Mouse (Mus musculus) CH12.LX (cell line): Measurements from ENCODE around the gene Pcbd2. TPM values are rescaled to one million over a fixed set of nuclear protein-coding genes. Genes with fewer than 3 reads are reported as not detected.

Source experiments
- DNase-seq: peaks from one replicate; pipeline ENCODE4 v3.0.0-alpha.2; 2013; ENCODE audit errors: extremely low read depth
- H3K27ac ChIP-seq: 2 replicates; pipeline ENCODE4 v1.5.1; 2012; ENCODE audit warnings: low read depth, mild to moderate bottlenecking, control low read depth, moderate library complexity; ENCODE audit not compliant: insufficient read depth
- H3K27me3 ChIP-seq: replicated peaks from 2 replicates; pipeline ENCODE3; 2012; ENCODE audit warnings: inconsistent platforms
- H3K36me3 ChIP-seq, 2 experiments: replicated peaks in 1 of 2; 2 replicates each; pipeline versions ENCODE3 to v1.6.1; 2012; ENCODE audit warnings: inconsistent platforms in 1 of 2, low read length in 1 of 2, mild to moderate bottlenecking in 1 of 2, mixed read lengths in 1 of 2, moderate library complexity in 1 of 2; ENCODE audit not compliant: control insufficient read depth in 1 of 2, insufficient read depth in 1 of 2
- H3K4me1 ChIP-seq, 2 experiments: 2 replicates each; pipeline ENCODE4 v1.6.1; 2012; ENCODE audit warnings: inconsistent platforms in 1 of 2, moderate library complexity in 1 of 2; ENCODE audit not compliant: insufficient read depth in 2 of 2, control insufficient read depth in 1 of 2
- H3K4me2 ChIP-seq: 2 replicates; pipeline ENCODE4 v1.6.1; 2012; ENCODE audit warnings: low read depth, mild to moderate bottlenecking, control low read depth; ENCODE audit not compliant: poor library complexity, insufficient read depth, severe bottlenecking
- H3K4me3 ChIP-seq, 3 experiments: fragments of 150-350 bp in 1 of 3; sonication (generic) in 1 of 3; replicated peaks in 1 of 3; 2 replicates each; pipeline versions ENCODE3 to v1.5.1; 2011 to 2012; ENCODE audit warnings: low read depth in 2 of 3, low read length in 2 of 3, mild to moderate bottlenecking in 2 of 3, moderate library complexity in 2 of 3, control low read depth in 1 of 3, improper control_type of control experiment in 1 of 3, inconsistent platforms in 1 of 3, mixed read lengths in 1 of 3; ENCODE audit not compliant: poor library complexity in 1 of 3
- H3K79me2 ChIP-seq: replicated peaks from 2 replicates; pipeline ENCODE4 v1.6.1; 2012; ENCODE audit warnings: mild to moderate bottlenecking, moderate library complexity; ENCODE audit not compliant: control insufficient read depth, poor library complexity, insufficient read depth, severe bottlenecking; ENCODE audit errors: extremely low read depth
- H3K9ac ChIP-seq: 2 replicates; pipeline ENCODE4 v1.6.1; 2012; ENCODE audit warnings: low read depth, mild to moderate bottlenecking, control low read depth, moderate library complexity; ENCODE audit not compliant: insufficient read depth
- H3K9me3 ChIP-seq: replicated peaks from 2 replicates; pipeline ENCODE3; 2012; ENCODE audit warnings: low read length, inconsistent platforms, mixed read lengths
- BHLHE40 ChIP-seq: IDR thresholded peaks from 2 replicates; pipeline ENCODE4 v1.6.1; 2011; ENCODE audit warnings: mild to moderate bottlenecking, low read depth, low read length, improper control_type of control experiment
- E2F4 ChIP-seq: IDR thresholded peaks from 2 replicates; pipeline ENCODE4 v1.6.1; 2011; ENCODE audit warnings: low read depth, low read length, improper control_type of control experiment; ENCODE audit not compliant: insufficient replicate concordance
- EP300 ChIP-seq: IDR thresholded peaks from 2 replicates; pipeline ENCODE4 v1.6.1; 2011; ENCODE audit warnings: low read length, improper control_type of control experiment
- HCFC1 ChIP-seq: IDR thresholded peaks from 2 replicates; pipeline ENCODE4 v1.6.1; 2012; ENCODE audit warnings: low read depth, mild to moderate bottlenecking, inconsistent platforms, low read length, improper control_type of control experiment
- IRF4 ChIP-seq: IDR thresholded peaks from 2 replicates; pipeline ENCODE4 v1.6.1; 2014; ENCODE audit warnings: low read depth, mild to moderate bottlenecking, inconsistent platforms, low read length, improper control_type of control experiment
- JUND ChIP-seq: conservative IDR thresholded peaks from 2 replicates; pipeline ENCODE4 v1.6.1; 2011; ENCODE audit warnings: low read depth, low read length, improper control_type of control experiment
- MAX ChIP-seq: IDR thresholded peaks from 2 replicates; pipeline ENCODE4 v1.6.1; 2011; ENCODE audit warnings: low read length, improper control_type of control experiment
- MEF2A ChIP-seq: IDR thresholded peaks from 2 replicates; pipeline ENCODE4 v1.6.1; 2014; ENCODE audit warnings: low read depth, mild to moderate bottlenecking, inconsistent platforms, low read length, improper control_type of control experiment, borderline replicate concordance
- MYC ChIP-seq: IDR thresholded peaks from 2 replicates; pipeline ENCODE4 v1.6.1; 2011; ENCODE audit warnings: low read depth, mild to moderate bottlenecking, improper control_type of control experiment, low read length
- NELFE ChIP-seq: IDR thresholded peaks from 2 replicates; pipeline ENCODE4 v1.6.1; 2011; ENCODE audit warnings: low read depth, low read length, improper control_type of control experiment
- POLR2A ChIP-seq: IDR thresholded peaks from 2 replicates; pipeline ENCODE4 v1.6.1; 2011; ENCODE audit warnings: low read depth, mild to moderate bottlenecking, improper control_type of control experiment, low read length
- RCOR1 ChIP-seq: conservative IDR thresholded peaks from 2 replicates; pipeline ENCODE4 v1.6.1; 2012; ENCODE audit warnings: low read depth, mild to moderate bottlenecking, inconsistent platforms, low read length, improper control_type of control experiment
- UBTF ChIP-seq: IDR thresholded peaks from 2 replicates; pipeline ENCODE4 v1.6.1; 2012; ENCODE audit warnings: low read depth, mild to moderate bottlenecking, inconsistent platforms, low read length, improper control_type of control experiment, moderate library complexity
- USF1 ChIP-seq: IDR thresholded peaks from 2 replicates; pipeline ENCODE4 v1.6.1; 2014; ENCODE audit warnings: low read depth, mild to moderate bottlenecking, inconsistent platforms, low read length, improper control_type of control experiment
- ZNF384 ChIP-seq: IDR thresholded peaks from 2 replicates; pipeline ENCODE4 v1.6.1; 2012; ENCODE audit warnings: low read depth, low read length, improper control_type of control experiment, inconsistent platforms
- dilution Hi-C: fragments of 300-500 bp; cut with MboI; formaldehyde crosslinking; loops from 2 replicates; pipeline ENCODE4 v1.14.3; 2020; ENCODE audit warnings: low sequenced_read_pairs; ENCODE audit not compliant: extremely low pct_unique_long_range_greater_than_20kb, extremely low pct_ligation_motif_present
- in situ Hi-C: fragments of 300-500 bp; cut with MboI; formaldehyde crosslinking; loops from 3 replicates; pipeline ENCODE4 v1.14.3; 2019; ENCODE audit warnings: low sequenced_read_pairs, low pct_ligation_motif_present, low pct_unique_long_range_greater_than_20kb, mixed read lengths
- polyA plus RNA-seq: library from polyadenylated mRNA; unstranded; fragments of >175 nt; gene quantifications from 2 replicates; pipeline ENCODE4 v1.2.1, GENCODE M21; 2012; ENCODE audit warnings: low read depth; ENCODE audit not compliant: insufficient read length
- total RNA-seq, 2 experiments: library from RNA; depleted of rRNA; stranded (reverse); fragments of 300-350 nt in 1 of 2; fragments of >200 nt in 1 of 2; gene quantifications; 2 replicates each; pipeline ENCODE4 v1.2.3; 2012 to 2014

The Pcbd2 gene
- total and polyA plus RNA-seq, 3 experiments, result 20.6 to 44.9 (median 32.1) TPM

DNA sequence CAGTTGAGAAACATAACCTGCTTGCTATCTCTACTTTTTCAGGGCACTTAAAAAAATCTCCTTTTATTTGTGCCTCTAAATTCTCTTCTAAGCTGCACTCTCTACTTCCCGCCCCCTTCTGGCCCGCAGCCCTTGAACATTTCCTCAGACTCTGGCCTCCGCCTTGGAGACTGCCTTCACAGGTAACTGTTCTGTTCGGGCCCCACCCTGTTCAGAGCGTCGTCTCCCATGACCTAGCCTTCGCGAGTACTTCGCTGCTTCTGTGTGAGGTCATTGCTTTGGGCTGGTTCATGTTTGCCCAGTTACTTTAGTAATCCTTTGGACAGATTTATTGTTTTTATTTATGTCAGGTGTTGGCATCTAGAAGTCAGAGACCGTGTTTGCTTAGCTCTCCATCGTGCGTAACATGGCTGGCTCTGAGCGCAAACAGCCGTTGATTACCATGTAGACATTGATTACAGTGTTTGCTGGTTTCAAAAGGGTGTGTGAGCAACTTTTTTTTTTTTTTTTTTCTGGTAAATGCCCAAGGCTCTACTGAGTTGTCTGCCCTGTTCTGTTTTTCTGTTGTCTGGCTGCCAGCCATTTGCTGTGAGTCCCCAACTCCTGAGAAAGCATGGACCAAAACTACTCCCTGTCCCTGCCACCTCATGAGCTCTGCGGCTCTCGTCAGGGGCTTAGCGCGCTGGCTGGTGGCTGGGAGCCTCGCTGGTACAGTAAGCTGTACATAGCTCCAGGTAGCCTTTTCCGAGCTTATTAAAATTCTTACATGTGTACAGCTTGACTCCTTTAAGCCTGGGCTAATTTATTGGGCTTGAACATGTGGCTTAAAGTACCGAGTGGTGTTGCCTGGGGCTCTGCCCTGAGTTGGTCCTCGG lies 6.7 kb downstream of the Pcbd2 start:
- H3K36me3 ChIP-seq, result peaks cover 3 to 38% of the 10 kb centered on the region in 2 experiments
- dilution Hi-C loops (no loop called here), in situ Hi-C loops (no loop called here)
- no peak overlapping the region for H3K27ac ChIP-seq
- no peaks in the 10 kb centered on the region for H3K9me3 ChIP-seq
- H3K9ac ChIP-seq, result no peak overlapping the region
- TF ChIP-seq MYC, result no peak
- TF ChIP-seq E2F4, result no peak
- no peak for TF ChIP-seq UBTF
- TF ChIP-seq MAX, result no peak
- TF ChIP-seq MEF2A, result no peak
- no peak for TF ChIP-seq POLR2A
- no peak for TF ChIP-seq IRF4
- TF ChIP-seq ZNF384, result no peak
- TF ChIP-seq HCFC1, result no peak
- no peak for TF ChIP-seq BHLHE40
- no peaks in the 10 kb centered on the region for H3K79me2 ChIP-seq
- H3K4me1 ChIP-seq, result peaks cover 0 to 5% of the 10 kb centered on the region in 2 experiments; a peak in 1 of 4 replicates
- no peak overlapping the region for H3K4me3 ChIP-seq
- no peaks in the 10 kb centered on the region for H3K27me3 ChIP-seq
- DNase-seq, result no peak
- H3K4me2 ChIP-seq, result no peak overlapping the region

DNA sequence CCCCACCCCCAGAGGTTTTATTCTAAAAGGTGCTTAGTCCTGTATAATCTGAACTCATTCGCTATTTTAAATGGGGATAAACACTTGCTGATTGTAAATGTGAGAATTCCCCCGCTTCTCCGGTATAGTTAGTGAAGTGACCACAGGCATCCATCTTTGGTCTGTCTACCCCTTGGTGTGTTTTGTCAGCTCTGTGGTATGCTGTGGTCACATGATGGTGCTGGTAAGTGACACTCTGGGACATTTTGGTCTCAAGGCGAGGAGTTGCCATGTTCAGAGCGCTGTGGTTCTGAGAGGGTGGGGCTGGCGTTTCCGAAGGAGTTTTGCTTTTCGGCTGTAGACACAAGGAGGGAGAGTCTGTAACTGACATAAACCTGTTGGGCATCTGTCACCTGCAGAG lies 10.7 kb downstream of the Pcbd2 start:
- Histone ChIP-seq H3K9ac (no peak overlapping the region), H3K4me3 (no peak overlapping the region), H3K9me3 (peaks cover 3% of the 10 kb centered on the region), H3K79me2 (no peaks in the 10 kb centered on the region), H3K4me1 (no peaks in the 10 kb centered on the region), H3K4me2 (no peak overlapping the region), H3K36me3 (peaks cover 9 to 59% of the 10 kb centered on the region in 2 experiments), H3K27me3 (no peaks in the 10 kb centered on the region), H3K27ac (no peak overlapping the region)
- DNase-seq, result no peak
- in situ Hi-C loops, result no loop called here
- TF ChIP-seq HCFC1, result no peak
- TF ChIP-seq EP300, result no peak
- no peak for TF ChIP-seq USF1
- TF ChIP-seq NELFE, result no peak
- TF ChIP-seq MEF2A, result no peak
- TF ChIP-seq JUND, result no peak
- no peak for TF ChIP-seq UBTF
- TF ChIP-seq RCOR1, result no peak
- dilution Hi-C loops, result no loop called here
